Mouse (Mus musculus): ENCODE data around the gene Pmm1. TPM values are rescaled to one million over a fixed set of nuclear protein-coding genes. Genes with fewer than 3 reads are reported as not detected.
"Not testable (repeated sequence)": the region's sequence is repeated elsewhere in the genome, so short reads cannot be mapped to it uniquely, and the experiment has no call there.

The Pmm1 gene
- polyA plus RNA-seq, 1 experiment, result 20.7 TPM

DNA sequence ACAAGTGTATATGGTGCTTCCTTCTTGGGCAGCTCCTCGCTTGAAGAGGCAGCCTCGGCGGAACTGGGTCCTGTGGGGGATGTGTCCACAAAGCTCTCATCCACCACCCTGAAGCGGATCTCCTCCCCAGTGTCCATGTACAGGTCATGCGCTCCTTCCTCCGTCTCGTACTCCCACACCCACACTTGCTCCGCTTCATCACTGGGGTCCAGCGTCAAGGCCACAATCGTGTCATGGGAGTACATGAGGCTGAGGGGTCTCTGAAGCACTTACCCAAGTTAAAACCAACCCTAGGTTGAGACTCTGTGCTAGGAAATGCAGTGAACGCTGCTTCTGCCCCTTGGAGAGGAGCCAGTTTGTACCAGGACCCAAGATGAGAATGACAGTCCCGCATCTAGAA is 43.5 kb downstream of the Pmm1 start:
- H3K4me3 ChIP-seq (ENCODE audit: insufficient read depth, low read length), result no peak overlapping the region
- TF ChIP-seq POLR2A (IDR thresholded peaks at IDR 0.05; ENCODE audit: borderline replicate concordance, low read depth, low read length) (no peak), CTCF (IDR thresholded peaks at IDR 0.05; ENCODE audit: low read depth, low read length) (no peak)
- H3K27ac ChIP-seq (ENCODE audit: insufficient read depth, low read depth, low read length), result no peak overlapping the region
- no peaks in the 10 kb centered on the region for H3K4me1 ChIP-seq (ENCODE audit: control insufficient read depth, insufficient read depth, low read length)

DNA sequence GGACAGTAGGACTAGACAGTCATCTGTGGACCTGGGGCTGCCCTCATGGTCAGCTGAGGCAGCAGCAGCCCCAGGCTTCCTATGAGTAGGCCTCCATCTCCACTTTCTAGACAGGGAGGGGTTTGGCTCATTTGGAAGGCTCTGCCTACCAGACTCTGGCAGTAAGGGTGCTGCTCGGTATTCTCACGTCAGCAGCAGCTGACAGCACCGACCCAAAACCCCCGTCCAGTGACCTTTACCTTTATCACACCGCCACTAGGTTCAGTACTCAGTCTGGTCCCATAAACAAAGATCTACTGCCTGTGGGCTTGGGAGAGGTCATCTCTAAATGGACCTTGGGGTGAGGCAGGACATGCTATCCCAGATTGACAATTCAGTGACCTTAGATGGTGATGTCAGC is 45.1 kb downstream of the Pmm1 start:
- no peaks in the 10 kb centered on the region for H3K4me1 ChIP-seq (ENCODE audit: control insufficient read depth, insufficient read depth, low read length)
- TF ChIP-seq POLR2A (IDR thresholded peaks at IDR 0.05; ENCODE audit: borderline replicate concordance, low read depth, low read length) (no peak), CTCF (IDR thresholded peaks at IDR 0.05; ENCODE audit: low read depth, low read length) (no peak)
- H3K27ac ChIP-seq (ENCODE audit: insufficient read depth, low read depth, low read length), result no peak overlapping the region
- H3K4me3 ChIP-seq (ENCODE audit: insufficient read depth, low read length), result no peak overlapping the region

DNA sequence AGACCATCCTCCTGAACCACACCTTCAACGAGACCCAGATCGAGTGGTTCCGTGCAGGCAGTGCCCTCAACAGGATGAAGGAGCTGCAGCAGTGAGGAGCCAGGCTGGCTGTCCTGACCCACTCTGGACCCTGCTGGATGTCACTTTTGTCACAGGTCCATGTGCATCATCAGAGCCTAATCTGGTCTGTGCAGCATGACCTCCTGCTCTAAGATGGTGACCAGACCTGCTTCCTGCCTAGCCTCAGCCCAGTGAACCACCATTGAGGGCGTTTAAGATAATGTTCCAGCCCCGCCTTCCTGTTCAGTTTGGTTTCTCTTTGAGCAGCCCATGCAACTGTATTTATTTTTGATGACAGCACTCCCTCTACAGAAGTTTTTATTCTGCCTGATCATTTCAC is 46.1 kb downstream of the Pmm1 start:
- Histone ChIP-seq H3K4me1 (ENCODE audit: control insufficient read depth, insufficient read depth, low read length) (no peaks in the 10 kb centered on the region), H3K4me3 (ENCODE audit: insufficient read depth, low read length) (no peak overlapping the region), H3K27ac (ENCODE audit: insufficient read depth, low read depth, low read length) (no peak overlapping the region)
- TF ChIP-seq CTCF (IDR thresholded peaks at IDR 0.05; ENCODE audit: low read depth, low read length) (no peak), POLR2A (IDR thresholded peaks at IDR 0.05; ENCODE audit: borderline replicate concordance, low read depth, low read length) (no peak)

DNA sequence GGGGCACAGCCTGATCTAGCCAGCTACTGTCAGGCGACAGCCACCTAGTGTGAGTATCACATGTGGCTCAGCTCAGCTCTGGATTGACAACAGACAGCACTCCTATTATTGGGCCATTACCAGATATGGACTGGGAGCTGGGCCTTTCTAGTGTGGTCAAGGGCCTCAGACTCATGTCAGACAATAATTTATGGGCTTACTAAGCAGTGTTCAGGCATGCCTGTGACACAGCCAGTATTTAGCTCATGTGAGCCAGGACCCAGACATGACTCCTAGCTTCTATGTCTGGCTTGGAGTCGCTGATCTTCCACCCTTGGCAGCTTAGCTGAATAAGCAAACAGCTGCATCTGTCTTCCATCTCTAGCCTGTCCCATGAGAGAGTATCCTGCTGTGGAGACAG is 48.2 kb downstream of the Pmm1 start:
- no peak for TF ChIP-seq POLR2A (IDR thresholded peaks at IDR 0.05; ENCODE audit: borderline replicate concordance, low read depth, low read length)
- no peak for TF ChIP-seq CTCF (IDR thresholded peaks at IDR 0.05; ENCODE audit: low read depth, low read length)
- Histone ChIP-seq H3K27ac (ENCODE audit: insufficient read depth, low read depth, low read length) (no peak overlapping the region), H3K4me1 (ENCODE audit: control insufficient read depth, insufficient read depth, low read length) (no peaks in the 10 kb centered on the region), H3K4me3 (ENCODE audit: insufficient read depth, low read length) (no peak overlapping the region)

DNA sequence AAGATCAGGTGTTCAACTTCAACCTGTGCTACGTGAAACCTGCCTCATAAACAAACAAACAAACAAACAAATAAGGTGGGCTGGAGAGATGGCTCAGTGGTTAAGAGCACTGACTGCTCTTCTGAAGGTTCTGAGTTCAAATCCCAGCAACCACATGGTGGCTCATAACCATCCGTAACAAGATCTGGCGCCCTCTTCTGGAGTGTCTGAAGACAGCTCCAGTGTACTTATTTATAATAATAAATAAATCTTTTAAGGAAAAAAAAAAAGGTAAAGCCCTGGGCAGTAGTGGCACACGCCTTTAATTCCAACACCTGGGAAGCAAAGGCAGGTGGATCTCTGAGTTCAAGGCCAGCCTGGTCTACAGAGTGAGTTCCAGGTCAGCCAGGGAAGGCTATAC is 52.0 kb downstream of the Pmm1 start:
- peak; percentile 12; the same call in 1 of the 2 replicates for TF ChIP-seq CTCF (IDR thresholded peaks at IDR 0.05; ENCODE audit: low read depth, low read length)
- H3K27ac ChIP-seq (ENCODE audit: insufficient read depth, low read depth, low read length); H3K4me1 ChIP-seq (ENCODE audit: control insufficient read depth, insufficient read depth, low read length); H3K4me3 ChIP-seq (ENCODE audit: insufficient read depth, low read length): not testable (repeated sequence)

DNA sequence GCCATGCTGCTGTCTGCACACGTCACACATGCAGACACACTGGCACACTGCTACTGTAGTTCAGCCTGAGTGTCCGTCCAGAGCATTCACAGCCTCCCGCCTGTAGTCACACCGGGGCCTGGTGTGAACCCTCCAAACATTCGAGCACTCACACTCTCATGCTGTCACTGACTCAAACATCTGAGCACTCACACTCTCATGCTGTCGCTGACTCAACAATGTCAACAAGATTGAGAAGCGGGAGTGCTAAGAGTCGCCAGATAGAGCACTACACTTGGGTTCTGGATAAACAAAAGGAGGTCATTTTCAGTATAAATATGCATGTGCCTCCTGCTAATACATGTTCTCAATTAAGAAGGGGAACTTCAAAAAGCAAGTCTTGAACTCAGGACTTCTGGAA is 52.8 kb downstream of the Pmm1 start:
- TF ChIP-seq POLR2A (IDR thresholded peaks at IDR 0.05; ENCODE audit: borderline replicate concordance, low read depth, low read length) (no peak), CTCF (IDR thresholded peaks at IDR 0.05; ENCODE audit: low read depth, low read length) (no peak)
- Histone ChIP-seq H3K4me3 (ENCODE audit: insufficient read depth, low read length) (no peak overlapping the region), H3K27ac (ENCODE audit: insufficient read depth, low read depth, low read length) (no peak overlapping the region), H3K4me1 (ENCODE audit: control insufficient read depth, insufficient read depth, low read length) (no peaks in the 10 kb centered on the region)

DNA sequence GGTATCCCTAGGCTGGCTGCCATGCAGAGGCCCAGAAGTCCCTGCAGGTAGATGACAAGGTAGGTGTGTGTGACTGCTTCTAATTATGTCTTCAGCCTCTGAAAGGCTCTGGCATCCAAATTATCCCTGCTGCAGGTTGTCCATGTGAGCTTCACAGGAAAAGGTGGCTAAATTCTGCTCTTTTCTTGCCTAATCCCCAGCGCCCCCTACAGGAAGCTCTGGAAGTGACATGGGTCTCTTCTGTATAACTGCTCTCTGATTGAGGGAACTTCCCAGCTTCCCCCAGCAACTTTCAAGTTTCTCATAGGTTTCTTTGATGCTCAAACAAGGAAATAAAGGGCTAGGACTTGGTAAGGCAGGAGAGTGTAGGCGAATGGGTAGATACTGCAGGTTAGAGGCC is 55.8 kb downstream of the Pmm1 start:
- Histone ChIP-seq H3K27ac (ENCODE audit: insufficient read depth, low read depth, low read length) (no peak overlapping the region), H3K4me1 (ENCODE audit: control insufficient read depth, insufficient read depth, low read length) (no peaks in the 10 kb centered on the region), H3K4me3 (ENCODE audit: insufficient read depth, low read length) (no peak overlapping the region)
- TF ChIP-seq CTCF (IDR thresholded peaks at IDR 0.05; ENCODE audit: low read depth, low read length) (peak; percentile 61; the same call in 1 of the 2 replicates), POLR2A (IDR thresholded peaks at IDR 0.05; ENCODE audit: borderline replicate concordance, low read depth, low read length) (no peak)

Other genes with a start within 250 kb of the Pmm1 start
- gene Zc3h7b, start 215.9 kb downstream of the Pmm1 start, polyA plus RNA-seq (2012; ENCODE audit: insufficient read depth, insufficient read length, missing spikeins), result 13.3 and 13.6 TPM in 2 replicates
- gene Rangap1, start 215.4 kb downstream of the Pmm1 start, polyA plus RNA-seq (2012; ENCODE audit: insufficient read depth, insufficient read length, missing spikeins), result 54.7 and 54.8 TPM in 2 replicates
- 69.3 and 74.1 TPM in 2 replicates for gene Tef, start 158.5 kb downstream of the Pmm1 start, polyA plus RNA-seq (2012; ENCODE audit: insufficient read depth, insufficient read length, missing spikeins)
- gene Tob2, start 102.1 kb downstream of the Pmm1 start, polyA plus RNA-seq (2012; ENCODE audit: insufficient read depth, insufficient read length, missing spikeins), result 35.4 and 35.8 TPM in 2 replicates
- 45.5 and 51.6 TPM in 2 replicates for gene Phf5a, start 89.0 kb downstream of the Pmm1 start, polyA plus RNA-seq (2012; ENCODE audit: insufficient read depth, insufficient read length, missing spikeins)
- gene Aco2, start 88.6 kb downstream of the Pmm1 start, polyA plus RNA-seq (2012; ENCODE audit: insufficient read depth, insufficient read length, missing spikeins), result 79.8 and 97.0 TPM in 2 replicates
- gene Polr3h, start 34.7 kb downstream of the Pmm1 start, polyA plus RNA-seq (2012; ENCODE audit: insufficient read depth, insufficient read length, missing spikeins), result 6.0 and 6.8 TPM in 2 replicates
- 0.29 TPM in 1 of 2 replicates, not detected in the other for gene Csdc2, start 24.2 kb downstream of the Pmm1 start, polyA plus RNA-seq (2012; ENCODE audit: insufficient read depth, insufficient read length, missing spikeins)
- not detected in 2 replicates for gene 1700029P11Rik, start 19.6 kb upstream of the Pmm1 start, polyA plus RNA-seq (2012; ENCODE audit: insufficient read depth, insufficient read length, missing spikeins)
- 20.0 and 21.0 TPM in 2 replicates for gene Xrcc6, start 26.9 kb upstream of the Pmm1 start, polyA plus RNA-seq (2012; ENCODE audit: insufficient read depth, insufficient read length, missing spikeins)
- gene Desi1, start 72.9 kb upstream of the Pmm1 start, polyA plus RNA-seq (2012; ENCODE audit: insufficient read depth, insufficient read length, missing spikeins), result 20.9 and 28.1 TPM in 2 replicates
- 66.2 and 69.9 TPM in 2 replicates for gene Snu13, start 86.7 kb upstream of the Pmm1 start, polyA plus RNA-seq (2012; ENCODE audit: insufficient read depth, insufficient read length, missing spikeins)
- gene 4930407I10Rik, start 98.2 kb upstream of the Pmm1 start, polyA plus RNA-seq (2012; ENCODE audit: insufficient read depth, insufficient read length, missing spikeins), result not detected in 2 replicates
- not detected in 2 replicates for gene Mei1, start 109.1 kb upstream of the Pmm1 start, polyA plus RNA-seq (2012; ENCODE audit: insufficient read depth, insufficient read length, missing spikeins)
- gene Ccdc134, start 167.0 kb upstream of the Pmm1 start, polyA plus RNA-seq (2012; ENCODE audit: insufficient read depth, insufficient read length, missing spikeins), result 13.6 and 14.7 TPM in 2 replicates
- 53.3 and 63.9 TPM in 2 replicates for gene Srebf2, start 186.3 kb upstream of the Pmm1 start, polyA plus RNA-seq (2012; ENCODE audit: insufficient read depth, insufficient read length, missing spikeins)